Comparison of ENCODE assay signal across 34 mouse cellular contexts in the genomic region with DNA sequence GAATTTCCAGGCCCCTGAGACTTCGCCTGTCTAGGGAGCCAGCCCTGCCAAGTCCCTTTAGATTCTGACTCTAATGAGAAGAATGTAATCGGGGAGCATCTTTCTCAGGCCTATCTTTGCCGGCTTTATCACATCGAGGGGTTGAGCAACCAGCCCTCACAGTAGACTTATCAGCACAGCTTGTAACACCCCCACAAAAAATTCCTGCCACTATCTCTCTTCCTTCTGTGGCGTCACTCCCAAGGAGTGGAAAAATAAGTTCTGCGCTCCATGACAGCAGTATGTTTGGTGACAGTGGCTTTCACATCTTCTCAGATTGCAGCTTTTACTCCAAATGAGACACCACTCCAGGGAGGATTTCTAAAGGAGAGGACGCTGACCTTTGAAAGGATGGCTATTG. TPM values are rescaled to one million over a fixed set of nuclear protein-coding genes. Genes with fewer than 3 reads are reported as not detected.
DNase-seq lines count a peak whose midpoint lies in the region; ATAC-seq and TF ChIP-seq lines count a peak whose summit lies in the region.
"Had no signal": no experiment of that assay in that cellular context is flagged by ENCODE, and none has a peak within 500 bp of the region (broad histone marks: within the 10 kb centered on the region; RNA-seq: fewer than 3 reads in every experiment).

No protein-coding gene starts in this region.

- intact Hi-C loops in left cerebral cortex, adult 2 months (cut with DNase I), result no loop called here

- peak overlapping the region; percentile 75; the same call in 1 of the 2 replicates for H3K27ac ChIP-seq in layer of hippocampus, adult 2 months
- H3K27ac ChIP-seq in left cerebral cortex, adult 2 months, result no peak overlapping the region
- H3K27ac ChIP-seq: embryonic facial prominence, embryonic 12.5 days; embryonic facial prominence, embryonic 15.5 days; forebrain, embryonic 12.5 days; forebrain, embryonic 15.5 days; heart, embryonic 15.5 days; hindbrain, embryonic 10.5 days; hindbrain, embryonic 13.5 days had no signal

- no peak for TF ChIP-seq CTCF in layer of hippocampus, adult 2 months (conservative IDR thresholded peaks at IDR 0.05)
- TF ChIP-seq CTCF in left cerebral cortex, adult 2 months (IDR thresholded peaks at IDR 0.05), result no peak

- ATAC-seq in frontal cortex, adult (ENCODE audit: low TSS enrichment), result peak; percentile 76
- ATAC-seq: forebrain, embryonic 15.5 days; hindbrain, embryonic 16.5 days; Patski had no signal

- H3K4me3 ChIP-seq in layer of hippocampus, adult 2 months, result 0 out of 2 replicates have a peak overlapping the region, but pooled peaks have one; percentile 9
- no peak overlapping the region for H3K4me3 ChIP-seq in left cerebral cortex, adult 2 months
- H3K4me3 ChIP-seq: embryonic facial prominence, embryonic 12.5 days; embryonic facial prominence, embryonic 15.5 days; forebrain, embryonic 12.5 days; forebrain, embryonic 15.5 days; heart, embryonic 12.5 days; heart, embryonic 15.5 days; hindbrain, embryonic 10.5 days; hindbrain, embryonic 13.5 days had no signal

- no peak for DNase-seq in frontal cortex, postnatal 14 days (ENCODE audit: low spot score in 2 of 2)
- DNase-seq in layer of hippocampus, adult 2 months (ENCODE audit: low spot score in 2 of 2), result peak; percentile 38 to 73
- DNase-seq in layer of hippocampus, postnatal 25 days (ENCODE audit: extremely low spot score in 1 of 2, low spot score in 1 of 2), result no peak
- DNase-seq in left cerebral cortex, adult 18-20 months (ENCODE audit: low spot score in 2 of 2), result peak; percentile 21 to 46
- DNase-seq in left cerebral cortex, adult 2 months (ENCODE audit: extremely low spot score in 1 of 2, low spot score in 2 of 2), result no peak
- peak; percentile 73 for DNase-seq in brain, adult 2 months (ENCODE audit: low read depth, low spot score)
- DNase-seq in kidney, postnatal 10 days, result no peak
- DNase-seq: adrenal gland, postnatal 10 days; adrenal gland, postnatal 36 days; B cell, adult 2 months; cerebellum, adult 11 months; cerebellum, adult 2 months; cerebellum, adult 9-11 months; cerebellum, postnatal 25 days; gastrocnemius, postnatal 25 days; heart, adult 18-20 months; heart, postnatal 10 days; heart, postnatal 36 days had no signal

RNA-seq across cellular contexts. Expression of a gene that starts 2.8 kb away (rescaled TPM):
- 10 to 100 TPM; 13.3 to 16.2 TPM for total RNA-seq in layer of hippocampus, adult 2 months (2021)
- total RNA-seq in layer of hippocampus, postnatal 25 days (2021), result 10 to 100 TPM in 1 of 2 experiments, 1 to 10 TPM in 1; 9.4 to 11.3 TPM
- total RNA-seq in left cerebral cortex, adult 18-20 months (2021), result 10 to 100 TPM; 13.4 to 16.9 TPM
- total RNA-seq in left cerebral cortex, adult 2 months (2021), result 10 to 100 TPM; 11.4 to 13.8 TPM
- total RNA-seq: adrenal gland, adult 18-20 months; adrenal gland, postnatal 10 days; adrenal gland, postnatal 36 days; CH12.LX; common myeloid progenitor, adult 5-6 weeks; gastrocnemius, adult 8-10 months; gastrocnemius, postnatal 25 days; heart, adult 18-20 months; heart, postnatal 10 days; heart, postnatal 36 days had no signal

RNA-seq across cellular contexts. Expression of a gene that starts 16.2 kb away (rescaled TPM):
- 1 to 10 TPM; 1.6 to 3.9 TPM for total RNA-seq in layer of hippocampus, adult 2 months (2021)
- total RNA-seq in layer of hippocampus, postnatal 25 days (2021), result 1 to 10 TPM; 3.5 to 4.1 TPM
- total RNA-seq in left cerebral cortex, adult 18-20 months (2021), result 1 to 10 TPM; 1.7 to 2.6 TPM
- 1 to 10 TPM; 1.8 to 2.3 TPM for total RNA-seq in left cerebral cortex, adult 2 months (2021)
- total RNA-seq: CH12.LX; common myeloid progenitor, adult 5-6 weeks; gastrocnemius, adult 8-10 months; gastrocnemius, postnatal 25 days; heart, adult 18-20 months; heart, postnatal 10 days; heart, postnatal 36 days had no signal

RNA-seq across cellular contexts. Expression of a gene that starts 26.0 kb away (rescaled TPM):
- not detected for total RNA-seq in layer of hippocampus, adult 2 months (2021)
- total RNA-seq in layer of hippocampus, postnatal 25 days (2021), result not detected
- total RNA-seq in left cerebral cortex, adult 18-20 months (2021), result not detected
- not detected for total RNA-seq in left cerebral cortex, adult 2 months (2021)
- total RNA-seq: adrenal gland, postnatal 10 days; adrenal gland, postnatal 36 days; CH12.LX; common myeloid progenitor, adult 5-6 weeks; gastrocnemius, adult 8-10 months; gastrocnemius, postnatal 25 days; heart, adult 18-20 months; heart, postnatal 10 days; heart, postnatal 36 days had no signal

RNA-seq across cellular contexts. Expression of a gene that starts 48.8 kb away (rescaled TPM):
- total RNA-seq in layer of hippocampus, adult 2 months (2021), result 1 to 10 TPM; 7.0 to 8.0 TPM
- total RNA-seq in layer of hippocampus, postnatal 25 days (2021), result 1 to 10 TPM; 5.2 to 5.4 TPM
- total RNA-seq in left cerebral cortex, adult 18-20 months (2021), result under 1 TPM; 0.28 to 0.67 TPM
- total RNA-seq in left cerebral cortex, adult 2 months (2021), result 1 to 10 TPM in 1 of 2 experiments, under 1 TPM in 1; 0.20 to 1.1 TPM
- total RNA-seq: adrenal gland, adult 18-20 months; adrenal gland, postnatal 10 days; adrenal gland, postnatal 36 days; CH12.LX; common myeloid progenitor, adult 5-6 weeks; G1E; gastrocnemius, adult 8-10 months; gastrocnemius, postnatal 25 days; heart, adult 18-20 months; heart, postnatal 10 days; heart, postnatal 36 days had no signal

RNA-seq across cellular contexts. Expression of a gene that starts 57.8 kb away (rescaled TPM):
- not detected for total RNA-seq in layer of hippocampus, adult 2 months (2021)
- not detected for total RNA-seq in layer of hippocampus, postnatal 25 days (2021)
- total RNA-seq in left cerebral cortex, adult 18-20 months (2021), result not detected
- total RNA-seq in left cerebral cortex, adult 2 months (2021), result not detected
- total RNA-seq: adrenal gland, adult 18-20 months; adrenal gland, postnatal 36 days; CH12.LX; common myeloid progenitor, adult 5-6 weeks; gastrocnemius, adult 8-10 months; gastrocnemius, postnatal 25 days; heart, postnatal 10 days; heart, postnatal 36 days had no signal

Comparison
In these comparisons a context has a peak if more than half of its experiments do, and no peak if none do; other contexts are left out.
1. DNase-seq: peak in layer of hippocampus, adult 2 months (2 of 2), left cerebral cortex, adult 18-20 months (2 of 2) and brain, adult 2 months (single experiment); none in frontal cortex, postnatal 14 days (0 of 2), layer of hippocampus, postnatal 25 days (0 of 2), left cerebral cortex, adult 2 months (0 of 2) and kidney, postnatal 10 days (single experiment).